Mouse (Mus musculus) hindbrain, embryonic 10.5 days (tissue): ENCODE measurements around the gene Serpina6. TPM values are rescaled to one million over a fixed set of nuclear protein-coding genes. Genes with fewer than 3 reads are reported as not detected.
"Not testable (repeated sequence)": the region's sequence is repeated elsewhere in the genome, so short reads cannot be mapped to it uniquely, and the experiment has no call there.

Experiments used
- DNase-seq: peaks from one replicate; pipeline ENCODE4 v3.0.0-alpha.2; 2017; ENCODE audit warnings: low spot score
- H3K27ac ChIP-seq: fragments of 300-500 bp; sonication (generic); 2 replicates; pipeline ENCODE4 v1.5.1; 2016; ENCODE audit warnings: mild to moderate bottlenecking, moderate library complexity
- H3K27me3 ChIP-seq: fragments of 300-500 bp; sonication (generic); 2 replicates; pipeline ENCODE4 v1.6.1; 2016; ENCODE audit warnings: mild to moderate bottlenecking; ENCODE audit not compliant: poor library complexity, insufficient read depth, severe bottlenecking
- H3K36me3 ChIP-seq: fragments of 300-500 bp; sonication (generic); 2 replicates; pipeline ENCODE4 v1.6.1; 2016; ENCODE audit warnings: mild to moderate bottlenecking, moderate library complexity
- H3K4me1 ChIP-seq: fragments of 300-500 bp; sonication (generic); replicated peaks from 2 replicates; pipeline ENCODE4 v1.6.1; 2016; ENCODE audit warnings: mild to moderate bottlenecking
- H3K4me3 ChIP-seq: fragments of 300-500 bp; sonication (generic); 2 replicates; pipeline ENCODE4 v1.5.1; 2016; ENCODE audit warnings: mild to moderate bottlenecking, moderate library complexity
- H3K9me3 ChIP-seq: fragments of 300-500 bp; sonication (generic); 2 replicates; pipeline ENCODE4 v1.6.1; 2016; ENCODE audit warnings: mild to moderate bottlenecking, moderate library complexity
- WGBS: fragments of 180-500 bp; shearing (Covaris S2); methylation state at CpG from one replicate; pipeline ENCODE4 v1.1.7; 2016; 5-methylcytosine and 5-hydroxymethylcytosine counted together
- polyA plus RNA-seq: library from polyadenylated mRNA; unstranded; fragments of >200 nt; fragmentation: Nextera tagmentation; extraction: Ambion mirVana; gene quantifications from 2 replicates; pipeline ENCODE4 v1.2.1, GENCODE M21; 2016

The Serpina6 gene
- polyA plus RNA-seq, 1 experiment from 2014 or later: not detected

DNA sequence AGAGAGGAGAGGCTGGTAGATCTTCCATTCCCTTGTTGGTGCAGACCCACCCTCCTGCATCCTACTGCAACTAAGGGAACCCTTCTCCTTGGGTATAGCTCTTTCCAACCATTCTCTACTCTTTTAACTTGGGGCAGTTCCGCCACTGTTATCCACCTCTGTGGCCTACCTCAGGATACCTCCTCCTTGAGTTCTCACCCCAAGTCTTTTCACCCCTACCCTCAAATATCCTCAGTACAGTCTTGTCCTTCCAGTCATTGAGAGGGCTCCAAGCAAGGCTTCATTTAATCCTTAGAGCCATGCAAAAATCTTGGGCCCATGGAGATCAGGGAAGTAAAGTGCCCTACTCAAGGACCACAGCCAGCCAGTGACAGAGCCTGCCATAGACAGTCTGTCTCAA lies 19.0 kb upstream of the Serpina6 start, which contains the start of gene Serpina16:
Serpina16 (minus strand) TSS at position 101 of the 400 bp plus-strand sequence.
- no peak for DNase-seq
- Histone ChIP-seq H3K27ac (no peak within 1 kb of the TSS), H3K27me3 (no peaks in the 10 kb centered on the region), H3K4me3 (no peak within 1 kb of the TSS), H3K9me3 (no peaks in the 10 kb centered on the region), H3K4me1 (no peaks in the 10 kb centered on the region), H3K36me3 (no peaks in the 10 kb centered on the region)
- 93% methylated on average over 1 of the region's 1 CpGs for WGBS

DNA sequence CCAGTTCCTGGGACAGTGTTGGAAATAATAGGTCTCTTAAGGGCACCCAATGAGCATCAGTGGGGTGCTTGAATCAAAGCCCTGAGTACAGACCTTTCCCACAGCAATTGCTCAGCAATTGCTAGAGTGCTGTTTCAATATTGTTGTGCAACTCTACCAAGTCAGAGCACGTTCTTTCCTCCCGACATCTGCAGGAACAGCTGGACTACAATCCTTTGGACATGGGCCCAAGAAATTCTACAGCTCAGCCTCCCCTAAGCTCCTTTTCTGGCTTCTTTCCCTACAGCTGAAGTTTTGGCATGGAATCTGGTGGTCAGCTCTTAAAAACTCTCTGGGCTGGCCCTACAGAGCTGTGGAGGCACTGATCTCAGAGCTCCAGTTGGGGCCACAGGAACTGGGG lies 16.2 kb upstream of the Serpina6 start:
- no peak overlapping the region for H3K4me3 ChIP-seq
- 88% methylated on average over 2 of the region's 2 CpGs for WGBS
- H3K27ac ChIP-seq: no peak overlapping the region
- H3K9me3 ChIP-seq: no peaks in the 10 kb centered on the region
- no peaks in the 10 kb centered on the region for H3K36me3 ChIP-seq
- H3K4me1 ChIP-seq: no peaks in the 10 kb centered on the region
- no peak for DNase-seq
- no peaks in the 10 kb centered on the region for H3K27me3 ChIP-seq

DNA sequence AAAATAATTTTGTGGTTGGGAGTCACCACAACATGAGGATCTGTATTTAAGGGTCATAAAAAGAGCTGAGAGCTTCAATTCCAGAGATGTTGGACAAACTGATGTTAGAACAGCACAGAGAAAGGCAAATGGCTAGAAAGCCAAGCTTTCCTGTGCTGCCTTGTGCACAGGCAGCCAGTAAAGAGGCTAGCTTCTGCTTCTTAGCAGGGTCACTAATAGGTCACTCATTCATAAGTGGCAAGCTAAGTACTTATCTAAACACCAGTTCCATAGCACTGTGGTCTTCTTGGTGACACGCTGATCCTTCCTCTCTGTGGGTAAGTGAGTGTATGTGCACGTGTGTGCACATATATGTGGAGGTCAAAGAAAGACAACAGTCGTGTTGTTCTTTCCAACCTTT lies 14.5 kb upstream of the Serpina6 start:
- H3K27me3 ChIP-seq: no peaks in the 10 kb centered on the region
- DNase-seq: no peak
- no peaks in the 10 kb centered on the region for H3K4me1 ChIP-seq
- H3K27ac ChIP-seq: no peak overlapping the region
- 82% methylated on average over 3 of the region's 3 CpGs for WGBS
- no peaks in the 10 kb centered on the region for H3K36me3 ChIP-seq
- no peaks in the 10 kb centered on the region for H3K9me3 ChIP-seq
- no peak overlapping the region for H3K4me3 ChIP-seq

DNA sequence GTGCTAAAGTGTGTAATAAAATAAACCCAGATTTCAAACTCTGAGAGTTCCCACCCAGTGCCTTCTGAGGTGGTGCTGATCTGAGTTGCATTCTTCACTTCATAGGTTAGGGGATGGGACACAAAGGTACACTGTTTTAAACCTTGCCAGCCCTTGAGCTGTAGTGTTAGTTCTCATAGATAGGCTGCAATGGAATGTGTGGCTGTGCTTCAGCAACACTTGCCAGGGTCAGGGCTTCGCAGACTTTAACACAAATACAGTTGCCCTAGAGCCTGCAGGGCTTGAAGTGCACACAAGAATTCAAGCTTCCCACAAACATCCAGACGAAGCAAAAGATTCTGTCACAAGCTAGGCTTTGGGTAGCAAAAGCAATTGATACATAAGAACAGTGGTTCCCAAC lies 14.0 kb upstream of the Serpina6 start:
- WGBS: 76% methylated on average over 2 of the region's 2 CpGs
- no peak overlapping the region for H3K4me3 ChIP-seq
- no peaks in the 10 kb centered on the region for H3K36me3 ChIP-seq
- H3K9me3 ChIP-seq: no peaks in the 10 kb centered on the region
- H3K27me3 ChIP-seq: no peaks in the 10 kb centered on the region
- no peaks in the 10 kb centered on the region for H3K4me1 ChIP-seq
- no peak overlapping the region for H3K27ac ChIP-seq
- DNase-seq: no peak

DNA sequence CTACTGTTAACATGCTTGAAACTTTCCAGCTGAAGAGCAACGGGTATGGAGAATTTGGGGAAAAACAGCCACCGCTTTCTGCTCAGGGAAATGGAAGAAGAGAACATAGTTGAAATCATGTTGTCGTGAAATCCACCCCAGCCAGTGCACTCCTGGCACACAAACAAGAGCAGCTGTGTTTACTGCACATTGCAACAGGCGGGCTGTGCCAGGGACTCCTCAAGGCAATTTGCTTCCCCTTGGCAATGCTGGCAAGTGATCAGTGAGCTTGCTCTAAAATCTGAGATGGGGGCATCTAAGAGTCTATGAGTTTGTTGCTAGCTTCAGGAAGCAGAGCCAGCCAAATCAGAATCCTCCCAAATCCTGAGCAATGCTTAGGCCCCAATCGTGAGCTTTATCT lies 13.3 kb upstream of the Serpina6 start:
- Histone ChIP-seq H3K4me3 (no peak overlapping the region), H3K36me3 (no peaks in the 10 kb centered on the region), H3K27ac (no peak overlapping the region), H3K9me3 (no peaks in the 10 kb centered on the region), H3K27me3 (no peaks in the 10 kb centered on the region), H3K4me1 (no peaks in the 10 kb centered on the region)
- 83% methylated on average over 5 of the region's 5 CpGs for WGBS
- DNase-seq: no peak

DNA sequence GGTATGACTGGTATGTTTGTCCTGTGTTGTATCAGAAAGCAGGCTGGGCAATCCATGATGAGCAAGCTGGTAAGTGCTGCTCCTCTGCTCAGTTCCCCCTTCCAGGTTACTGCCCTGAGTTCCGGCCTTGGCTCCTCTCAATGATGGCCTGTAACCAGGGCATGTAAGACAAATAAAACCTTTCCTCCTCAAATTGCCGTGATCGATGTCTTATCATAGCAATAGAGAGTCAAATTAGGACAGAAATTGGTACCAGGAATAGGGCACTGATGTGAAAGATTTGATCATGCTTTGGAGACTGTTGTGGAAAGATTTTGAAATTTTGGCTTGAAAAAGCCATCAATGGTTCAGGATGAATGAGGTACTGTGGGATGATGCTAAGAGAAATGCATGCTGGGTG lies 8.3 kb upstream of the Serpina6 start:
- Histone ChIP-seq H3K4me3 (no peak overlapping the region), H3K27ac (no peak overlapping the region), H3K27me3 (no peaks in the 10 kb centered on the region), H3K9me3 (no peaks in the 10 kb centered on the region), H3K36me3 (no peaks in the 10 kb centered on the region), H3K4me1 (no peaks in the 10 kb centered on the region)
- DNase-seq: no peak
- 91% methylated on average over 3 of the region's 3 CpGs for WGBS

DNA sequence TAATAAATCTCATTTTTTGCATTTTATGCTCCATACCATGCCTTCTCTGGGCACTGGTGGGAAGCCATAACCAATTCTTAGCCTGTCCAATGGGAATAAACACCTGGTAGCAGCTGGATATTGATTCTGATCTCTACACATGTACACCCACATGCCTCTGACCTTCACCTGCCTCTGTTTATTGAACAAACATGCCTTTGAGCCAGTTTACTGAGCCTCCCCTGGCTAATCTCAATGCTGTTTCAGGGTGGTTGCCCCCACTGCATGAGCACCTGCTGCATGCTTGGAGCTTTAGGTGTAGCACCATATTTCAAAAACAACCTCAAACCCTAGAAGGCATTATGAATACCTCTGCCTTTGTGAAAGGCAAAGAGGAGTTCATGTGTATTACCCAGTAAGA lies 5.0 kb upstream of the Serpina6 start:
- not testable (repeated sequence) for H3K27ac ChIP-seq, H3K36me3 ChIP-seq, H3K27me3 ChIP-seq, H3K4me3 ChIP-seq, H3K9me3 ChIP-seq, DNase-seq, H3K4me1 ChIP-seq

DNA sequence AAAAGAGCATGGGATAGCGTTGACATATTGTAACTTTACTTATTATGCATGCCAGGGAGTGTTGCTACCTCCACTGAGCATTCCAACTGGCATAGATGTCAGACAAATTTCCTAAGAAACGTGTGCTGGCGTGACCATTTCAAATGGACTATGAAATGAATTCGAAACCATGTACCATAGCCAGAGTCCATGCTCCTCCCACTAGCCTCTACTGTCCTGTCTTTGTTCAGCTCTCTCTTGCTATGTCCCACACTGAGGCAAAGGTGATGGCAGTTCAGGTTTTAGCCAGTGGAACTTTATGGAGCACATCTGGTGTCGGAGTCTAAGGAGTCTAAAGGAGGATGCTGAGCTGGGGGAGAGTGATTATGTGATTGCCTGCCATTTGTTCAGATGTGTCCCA lies 3.1 kb upstream of the Serpina6 start:
- H3K4me1 ChIP-seq: no peaks in the 10 kb centered on the region
- no peaks in the 10 kb centered on the region for H3K27me3 ChIP-seq
- H3K4me3 ChIP-seq: no peak overlapping the region
- no peak overlapping the region for H3K27ac ChIP-seq
- DNase-seq: no peak
- WGBS: 89% methylated on average over 5 of the region's 5 CpGs
- H3K9me3 ChIP-seq: no peaks in the 10 kb centered on the region
- no peaks in the 10 kb centered on the region for H3K36me3 ChIP-seq

DNA sequence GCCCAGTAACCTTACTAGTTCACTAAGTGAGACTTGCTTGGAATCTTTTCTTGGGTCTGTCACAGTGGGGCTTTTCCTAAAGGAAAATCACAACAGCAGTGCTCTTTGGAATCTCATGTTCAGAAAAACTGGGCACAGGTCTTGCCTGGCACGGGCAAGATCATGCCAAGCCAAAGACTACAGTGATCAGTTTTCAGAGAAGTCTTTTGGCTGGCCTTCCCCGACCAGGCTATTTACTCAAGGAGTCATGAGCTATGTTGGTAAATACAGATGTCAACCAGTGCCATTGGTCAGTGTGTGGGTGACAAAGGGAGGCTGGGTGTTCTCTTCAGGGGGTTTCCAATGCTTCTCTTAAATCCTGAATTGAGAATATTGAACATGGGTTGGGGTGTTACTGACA lies 2.2 kb upstream of the Serpina6 start:
- DNase-seq: no peak
- 77% methylated on average over 2 of the region's 2 CpGs for WGBS
- Histone ChIP-seq H3K9me3 (no peaks in the 10 kb centered on the region), H3K27ac (no peak overlapping the region), H3K27me3 (no peaks in the 10 kb centered on the region), H3K4me3 (no peak overlapping the region), H3K4me1 (no peaks in the 10 kb centered on the region), H3K36me3 (no peaks in the 10 kb centered on the region)

DNA sequence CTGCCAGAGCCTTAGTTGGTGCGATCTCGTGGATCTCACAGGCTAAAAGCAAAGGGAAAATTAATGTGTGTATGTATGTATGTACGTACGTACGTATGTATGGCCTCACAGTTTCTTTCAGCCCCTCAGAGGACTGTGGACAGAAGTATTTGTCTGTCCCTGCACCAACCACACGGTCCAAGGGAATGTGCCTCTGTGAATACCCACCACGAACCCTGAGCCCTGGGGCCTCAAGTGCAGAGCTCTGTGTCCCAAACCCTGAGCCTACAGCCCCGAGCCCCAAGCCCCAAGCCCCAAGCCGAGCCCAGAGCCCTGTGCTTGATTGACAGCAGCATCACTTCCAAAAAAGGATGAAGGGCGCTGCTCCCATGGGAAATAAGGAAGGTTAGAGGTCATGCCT lies 979 bp upstream of the Serpina6 start:
- Histone ChIP-seq H3K4me3 (no peak overlapping the region), H3K27me3 (no peaks in the 10 kb centered on the region), H3K27ac (no peak overlapping the region), H3K9me3 (no peaks in the 10 kb centered on the region), H3K36me3 (no peaks in the 10 kb centered on the region), H3K4me1 (no peaks in the 10 kb centered on the region)
- WGBS: 83% methylated on average over 10 of the region's 10 CpGs
- no peak for DNase-seq

DNA sequence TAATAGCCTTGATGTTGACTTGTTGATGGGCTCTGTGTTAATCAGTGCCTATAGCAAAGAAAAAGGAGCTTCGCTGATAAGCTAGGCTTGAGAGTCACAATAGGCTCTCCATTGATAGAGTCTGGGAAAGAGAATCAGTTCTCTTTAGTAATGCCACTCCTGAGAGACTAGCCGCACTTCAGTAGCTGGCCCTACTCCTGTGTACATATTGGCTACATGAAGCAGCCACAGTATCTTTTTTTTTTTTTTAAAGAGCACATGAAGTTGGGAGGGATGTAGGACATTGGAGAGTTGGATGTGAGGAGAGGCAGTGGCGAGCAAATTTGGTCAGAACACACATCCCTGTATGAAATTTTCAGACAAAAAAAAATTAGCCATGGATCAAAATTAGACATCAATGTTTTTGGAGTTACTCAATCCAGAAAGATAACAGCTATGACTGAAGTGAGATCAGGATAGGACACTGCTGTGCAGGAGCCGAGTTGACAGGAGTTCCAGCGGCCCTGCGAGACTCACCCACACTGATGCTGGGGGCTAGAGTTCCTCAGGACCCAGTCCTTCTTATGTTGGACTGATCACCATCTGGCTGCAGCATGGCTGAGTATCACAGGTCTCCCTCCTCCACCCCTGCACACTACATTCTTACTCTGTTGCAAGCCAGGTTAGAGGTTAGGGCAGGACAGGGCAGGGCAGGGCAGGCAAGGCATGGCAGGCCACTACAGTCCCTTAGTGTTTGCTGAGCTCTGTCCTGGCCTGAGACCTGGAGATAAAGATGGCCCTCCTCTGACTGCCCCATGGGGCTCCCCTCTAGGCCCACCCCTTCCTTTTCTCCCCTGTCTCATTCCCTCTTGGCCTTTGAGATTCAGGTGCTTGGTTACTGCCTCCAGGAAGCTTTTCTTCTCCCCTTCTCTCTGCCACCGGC lies 1.6 kb downstream of the Serpina6 start:
- WGBS: 86% methylated on average over 7 of the region's 7 CpGs
- Histone ChIP-seq H3K9me3 (no peaks in the 10 kb centered on the region), H3K4me1 (no peaks in the 10 kb centered on the region), H3K36me3 (no peaks in the 10 kb centered on the region), H3K27ac (no peak overlapping the region), H3K27me3 (no peaks in the 10 kb centered on the region), H3K4me3 (no peak overlapping the region)
- DNase-seq: no peak

DNA sequence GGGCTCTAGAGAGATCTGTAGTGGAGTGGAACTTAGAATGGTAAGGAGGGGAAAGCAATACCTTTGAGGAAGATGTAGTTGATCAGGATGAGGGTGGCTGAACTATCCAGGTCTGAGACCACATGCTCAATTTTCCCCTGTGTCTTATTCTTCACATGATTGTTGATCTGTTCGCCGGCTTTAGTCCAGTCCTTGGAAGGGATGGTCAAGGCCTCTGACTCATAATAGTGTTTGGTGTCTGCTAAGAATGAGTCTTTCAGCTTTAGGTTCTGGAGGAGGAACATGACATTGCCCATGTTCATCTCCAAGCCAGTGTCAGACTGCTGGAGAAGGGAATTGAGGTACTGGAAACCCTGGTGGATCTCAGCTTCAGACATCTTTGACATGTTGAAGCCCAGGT lies 3.2 kb downstream of the Serpina6 start:
- H3K27me3 ChIP-seq: no peaks in the 10 kb centered on the region
- DNase-seq: no peak
- H3K4me3 ChIP-seq: no peak overlapping the region
- H3K9me3 ChIP-seq: no peaks in the 10 kb centered on the region
- WGBS: 98% methylated on average over 2 of the region's 2 CpGs
- H3K4me1 ChIP-seq: no peaks in the 10 kb centered on the region
- no peak overlapping the region for H3K27ac ChIP-seq
- no peaks in the 10 kb centered on the region for H3K36me3 ChIP-seq

DNA sequence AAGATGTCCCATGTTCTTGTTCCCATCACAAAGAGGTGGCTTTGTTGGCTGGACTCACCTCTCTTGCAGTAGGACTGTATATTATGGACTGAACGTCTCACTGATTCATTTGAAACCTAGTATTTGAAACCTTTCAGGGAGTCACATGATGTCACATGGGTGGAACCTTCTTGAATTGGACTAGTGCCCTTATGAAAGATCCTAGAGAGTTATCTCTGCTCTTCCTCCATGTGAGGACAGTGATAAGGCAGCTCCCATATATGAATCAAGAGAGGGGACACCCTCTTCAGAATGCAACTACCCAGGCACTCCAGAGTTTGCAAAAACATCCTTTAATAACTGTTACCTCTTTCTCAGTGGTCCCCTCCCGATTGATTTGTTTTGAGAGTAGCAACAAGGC lies 10.7 kb downstream of the Serpina6 start:
- no peaks in the 10 kb centered on the region for H3K4me1 ChIP-seq
- H3K36me3 ChIP-seq: no peaks in the 10 kb centered on the region
- H3K27ac ChIP-seq: no peak overlapping the region
- no peaks in the 10 kb centered on the region for H3K9me3 ChIP-seq
- WGBS: 79% methylated on average over 2 of the region's 2 CpGs
- DNase-seq: no peak
- H3K4me3 ChIP-seq: no peak overlapping the region
- H3K27me3 ChIP-seq: no peaks in the 10 kb centered on the region

DNA sequence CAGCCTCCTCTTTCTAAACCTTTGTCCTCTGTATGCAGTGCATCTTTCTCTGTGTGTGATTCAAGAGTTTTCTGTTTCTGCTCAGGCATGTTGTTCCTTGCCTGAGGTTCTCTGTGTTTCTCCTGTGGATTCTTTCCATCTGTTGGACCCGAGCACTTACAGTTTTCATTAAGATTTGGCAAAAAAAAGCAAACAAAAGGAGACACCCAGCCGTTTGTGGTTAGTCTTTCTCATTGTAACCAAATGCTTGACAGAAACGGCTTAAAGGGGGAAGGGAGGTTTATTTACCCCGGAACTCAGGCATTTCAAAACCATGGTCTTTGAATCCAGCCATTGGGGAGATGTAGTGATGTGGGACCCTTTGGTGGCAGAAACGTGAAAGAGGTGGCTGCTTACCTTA lies 12.4 kb downstream of the Serpina6 start:
- no peak overlapping the region for H3K4me3 ChIP-seq
- H3K27me3 ChIP-seq: no peaks in the 10 kb centered on the region
- no peaks in the 10 kb centered on the region for H3K9me3 ChIP-seq
- H3K36me3 ChIP-seq: no peaks in the 10 kb centered on the region
- no peak overlapping the region for H3K27ac ChIP-seq
- H3K4me1 ChIP-seq: no peaks in the 10 kb centered on the region
- 41% methylated on average over 5 of the region's 5 CpGs for WGBS
- DNase-seq: no peak
